Comparison of ENCODE assay signal across 29 mouse cellular contexts in genomic region chr10:42775450-42775849, GRCm38 (mm10). TPM values are rescaled to one million over a fixed set of nuclear protein-coding genes. Genes with fewer than 3 reads are reported as not detected.
DNase-seq lines count a peak whose midpoint lies in the region; ATAC-seq and TF ChIP-seq lines count a peak whose summit lies in the region.
"Had no signal": no experiment of that assay in that cellular context is flagged by ENCODE, and none has a peak within 500 bp of the region (broad histone marks: within the 10 kb centered on the region; RNA-seq: fewer than 3 reads in every experiment).

No protein-coding gene starts in this region.

- DNase-seq in gastrocnemius, adult 2 months = no peak
- DNase-seq in gastrocnemius, postnatal 25 days = no peak
- DNase-seq in layer of hippocampus, adult 2 months (ENCODE audit: low spot score in 2 of 2) = no peak
- no peak for DNase-seq in layer of hippocampus, postnatal 14 days (ENCODE audit: low spot score in 2 of 2)
- DNase-seq in MEL (ENCODE audit: low read depth, low spot score) = peak; percentile 20
- DNase-seq in adrenal gland, postnatal 36 days = no peak
- DNase-seq: adrenal gland, postnatal 25 days; cerebellum, adult 2 months; cerebellum, postnatal 14 days; gastrocnemius, postnatal 10 days; heart, postnatal 36 days; kidney, adult 2 months; kidney, postnatal 4 days; lung, postnatal 14 days; right cerebral cortex, postnatal 4 days; thymus, postnatal 4 days had no signal

- H3K27me3 ChIP-seq in MEL (ENCODE audit: control insufficient read depth in 1 of 2, insufficient read depth in 2 of 2, low read length in 2 of 2) = no peaks in the 10 kb centered on the region
- H3K27me3 ChIP-seq: embryonic facial prominence, embryonic 15.5 days; forebrain, embryonic 13.5 days; heart, embryonic 15.5 days; hindbrain, embryonic 12.5 days; limb, embryonic 12.5 days; midbrain, embryonic 12.5 days; neural tube, embryonic 12.5 days; Patski had no signal

- H3K79me2 ChIP-seq in MEL (ENCODE audit: control insufficient read depth, insufficient read depth, low read length, poor library complexity) = peaks cover 38% of the 10 kb centered on the region

- TF ChIP-seq POLR2A in MEL (IDR thresholded peaks at IDR 0.05; ENCODE audit: control insufficient read depth in 1 of 2, insufficient read depth in 1 of 2, low read depth in 1 of 2, low read length in 2 of 2, poor library complexity in 1 of 2) = no peak

- peaks cover 0 to 10% of the 10 kb centered on the region in 2 experiments; a peak in 3 of 4 replicates for H3K36me3 ChIP-seq in MEL (ENCODE audit: control insufficient read depth in 1 of 2, insufficient read depth in 2 of 2, low read length in 2 of 2)
- H3K36me3 ChIP-seq: embryonic facial prominence, embryonic 15.5 days; G1E; heart, embryonic 10.5 days; heart, embryonic 15.5 days; hindbrain, embryonic 12.5 days; limb, embryonic 12.5 days; midbrain, embryonic 12.5 days; neural tube, embryonic 12.5 days had no signal

- no peak for TF ChIP-seq RAD21 in MEL (IDR thresholded peaks at IDR 0.05; ENCODE audit: low read depth, low read length)

- no peaks in the 10 kb centered on the region for H3K9me3 ChIP-seq in MEL (replicated peaks; ENCODE audit: insufficient read depth, low read length)
- H3K9me3 ChIP-seq: embryonic facial prominence, embryonic 10.5 days; embryonic facial prominence, embryonic 15.5 days; forebrain, embryonic 13.5 days; G1E; heart, embryonic 10.5 days; heart, embryonic 15.5 days; hindbrain, embryonic 12.5 days; limb, embryonic 12.5 days; midbrain, embryonic 12.5 days; neural tube, embryonic 12.5 days had no signal

- peak; percentile 52; the same call in 1 of the 2 replicates for ATAC-seq in megakaryocyte-erythroid progenitor cell, adult 5-6 weeks (replicated peaks; ENCODE audit: low FRiP score, low TSS enrichment, poor library complexity, severe bottlenecking)
- ATAC-seq: forebrain, embryonic 13.5 days; Patski had no signal

- peaks cover 0 to 6% of the 10 kb centered on the region in 2 experiments; a peak in 2 of 4 replicates for H3K4me1 ChIP-seq in MEL (ENCODE audit: control insufficient read depth in 1 of 2, insufficient read depth in 2 of 2, low read length in 2 of 2)
- H3K4me1 ChIP-seq: embryonic facial prominence, embryonic 10.5 days; embryonic facial prominence, embryonic 15.5 days; heart, embryonic 10.5 days; hindbrain, embryonic 12.5 days; limb, embryonic 12.5 days; midbrain, embryonic 12.5 days; neural tube, embryonic 12.5 days had no signal

- no peak overlapping the region for H3K27ac ChIP-seq in gastrocnemius, adult 2 months
- no peak overlapping the region for H3K27ac ChIP-seq in layer of hippocampus, adult 2 months
- no peak overlapping the region for H3K27ac ChIP-seq in MEL (ENCODE audit: control insufficient read depth, low read depth, low read length)
- H3K27ac ChIP-seq: embryonic facial prominence, embryonic 10.5 days; embryonic facial prominence, embryonic 15.5 days; forebrain, embryonic 13.5 days; heart, embryonic 10.5 days; heart, embryonic 15.5 days; hindbrain, embryonic 12.5 days; limb, embryonic 12.5 days; midbrain, embryonic 12.5 days; neural tube, embryonic 12.5 days had no signal

- TF ChIP-seq CTCF in gastrocnemius, adult 2 months (IDR thresholded peaks at IDR 0.05) = peak; percentile 30
- peak; percentile 53 for TF ChIP-seq CTCF in layer of hippocampus, adult 2 months (conservative IDR thresholded peaks at IDR 0.05)
- TF ChIP-seq CTCF in MEL (IDR thresholded peaks at IDR 0.05 in 2 of 3, conservative IDR thresholded peaks at IDR 0.05 in 1 of 3; ENCODE audit: control insufficient read depth in 1 of 3, insufficient read depth in 1 of 3, low read depth in 2 of 3, low read length in 3 of 3, poor library complexity in 1 of 3, severe bottlenecking in 1 of 3) = no peak

- H3K9ac ChIP-seq in MEL (ENCODE audit: control insufficient read depth, low read depth, low read length, poor library complexity, severe bottlenecking) = no peak overlapping the region
- H3K9ac ChIP-seq: embryonic facial prominence, embryonic 15.5 days; forebrain, embryonic 13.5 days; heart, embryonic 15.5 days; hindbrain, embryonic 12.5 days; limb, embryonic 12.5 days; midbrain, embryonic 12.5 days; neural tube, embryonic 12.5 days had no signal

- intact Hi-C loops in gastrocnemius, adult 2 months (cut with DNase I) = no loop called here

- TF ChIP-seq EP300 in MEL (IDR thresholded peaks at IDR 0.05; ENCODE audit: low read depth in 1 of 2, low read length in 2 of 2) = no peak

- no peak overlapping the region for H3K4me3 ChIP-seq in gastrocnemius, adult 2 months
- H3K4me3 ChIP-seq in layer of hippocampus, adult 2 months = no peak overlapping the region
- no peak overlapping the region for H3K4me3 ChIP-seq in MEL (ENCODE audit: control insufficient read depth in 1 of 2, insufficient read depth in 1 of 2, low read depth in 2 of 2, low read length in 2 of 2)
- H3K4me3 ChIP-seq: embryonic facial prominence, embryonic 10.5 days; embryonic facial prominence, embryonic 15.5 days; forebrain, embryonic 13.5 days; heart, embryonic 10.5 days; heart, embryonic 15.5 days; hindbrain, embryonic 12.5 days; limb, embryonic 12.5 days; midbrain, embryonic 12.5 days; myocyte; neural tube, embryonic 12.5 days had no signal

TF ChIP-seq in MEL, 35 proteins besides CTCF, POLR2A, EP300 and RAD21:
- TF ChIP-seq ETS1 (IDR thresholded peaks at IDR 0.05; ENCODE audit: low read depth, low read length) (no peak), USF2 (IDR thresholded peaks at IDR 0.05; ENCODE audit: borderline replicate concordance in 1 of 2, insufficient read depth in 1 of 2, low read depth in 1 of 2, low read length in 2 of 2) (no peak), BHLHE40 (IDR thresholded peaks at IDR 0.05; ENCODE audit: borderline replicate concordance, low read depth, low read length) (no peak), POLR2AphosphoS2 (IDR thresholded peaks at IDR 0.05; ENCODE audit: low read length) (no peak), ZMIZ1 (IDR thresholded peaks at IDR 0.05; ENCODE audit: low read depth, low read length) (no peak), CHD1 (IDR thresholded peaks at IDR 0.05; ENCODE audit: low read depth, low read length) (no peak), ZC3H11A (IDR thresholded peaks at IDR 0.05; ENCODE audit: low read depth, low read length) (no peak), SMC3 (IDR thresholded peaks at IDR 0.05; ENCODE audit: low read depth, low read length) (no peak), MEF2A (IDR thresholded peaks at IDR 0.05; ENCODE audit: extremely low read depth, insufficient replicate concordance, low read depth, low read length, poor library complexity, severe bottlenecking) (no peak), MAFK (IDR thresholded peaks at IDR 0.05; ENCODE audit: borderline replicate concordance, low read depth, low read length) (no peak), MAX (IDR thresholded peaks at IDR 0.05; ENCODE audit: low read length) (no peak), GABPA (IDR thresholded peaks at IDR 0.05; ENCODE audit: low read depth, low read length) (no peak), TAL1 (IDR thresholded peaks at IDR 0.05; ENCODE audit: low read length) (no peak), UBTF (IDR thresholded peaks at IDR 0.05; ENCODE audit: borderline replicate concordance, insufficient read depth, low read depth, low read length) (no peak), ELF1 (IDR thresholded peaks at IDR 0.05; ENCODE audit: low read depth, low read length) (no peak), TCF12 (IDR thresholded peaks at IDR 0.05; ENCODE audit: low read depth, low read length) (no peak), E2F4 (IDR thresholded peaks at IDR 0.05; ENCODE audit: borderline replicate concordance, low read depth, low read length) (no peak)

RNA-seq across cellular contexts. Expression of gene Sec63, which starts 14.2 kb away (rescaled TPM):
- 10 to 100 TPM; 24.1 to 26.2 TPM for total RNA-seq in gastrocnemius, adult 2 months (2021)
- total RNA-seq in gastrocnemius, postnatal 25 days (2021) = 10 to 100 TPM; 20.2 to 21.9 TPM
- 10 to 100 TPM; 51.1 to 55.6 TPM for total RNA-seq in layer of hippocampus, adult 2 months (2021)
- 10 to 100 TPM; 40.9 to 43.0 TPM for total RNA-seq in layer of hippocampus, postnatal 14 days (2021)
- 16.1 and 18.2 TPM in 2 replicates for total RNA-seq in MEL (2012; rRNA removed)
- 100 to 1,000 TPM in 1 of 2 experiments, 10 to 100 TPM in 1; 41.8 to 119 TPM for polyA plus RNA-seq in MEL (2012; ENCODE audit: insufficient read depth in 1 of 2, insufficient read length in 2 of 2, low read depth in 1 of 2, low replicate concordance in 2 of 2, missing spikeins in 1 of 2)
- total RNA-seq in megakaryocyte-erythroid progenitor cell, adult 5-6 weeks (2014; fragmentation: Nextera tagmentation) = 25.6 and 29.3 TPM in 2 replicates
- total RNA-seq in megakaryocyte-erythroid progenitor cell, adult 5-6 weeks (2017) = 17.5 and 39.9 TPM in 2 replicates
- total RNA-seq in adrenal gland, postnatal 36 days (2021) = 10 to 100 TPM; 67.3 to 74.6 TPM

Comparison
In these comparisons a context has a peak if more than half of its experiments do, and no peak if none do; other contexts are left out.
1. CTCF ChIP-seq: peak in gastrocnemius, adult 2 months (single experiment) and layer of hippocampus, adult 2 months (single experiment); none in MEL (0 of 3).